Mouse (Mus musculus): Measurements from ENCODE around the gene Magi1. TPM values are rescaled to one million over a fixed set of nuclear protein-coding genes. Genes with fewer than 3 reads are reported as not detected.
A peak's percentile ranks its signal among the peaks of the same experiment; 100 is the strongest.

Gene Magi1
- polyA plus RNA-seq, 1 experiment from 2014 or later, result 10.9 TPM

- no peak overlapping the region for H3K27ac ChIP-seq (ENCODE audit: low read depth, low read length)
- no peak overlapping the region for H3K4me2 ChIP-seq (replicated peaks; ENCODE audit: low read depth, low read length)
- no peaks in the 10 kb centered on the region for H3K27me3 ChIP-seq (ENCODE audit: control insufficient read depth, insufficient read depth, low read length)
- peaks cover 28% of the 10 kb centered on the region for H3K4me1 ChIP-seq (ENCODE audit: control insufficient read depth, insufficient read depth, low read length)
- H3K9me3 ChIP-seq (ENCODE audit: control insufficient read depth, low read length), result no peaks in the 10 kb centered on the region
- no peak overlapping the region for H3K9ac ChIP-seq (ENCODE audit: low read depth, low read length)
- no peaks in the 10 kb centered on the region for H3K36me3 ChIP-seq (ENCODE audit: control insufficient read depth, insufficient read depth, low read length)
- WGBS, result 31% methylated on average over 3 of the region's 3 CpGs
- H3K4me3 ChIP-seq (ENCODE audit: low read length), result no peak overlapping the region
- ATAC-seq (ENCODE audit: low FRiP score, low TSS enrichment), result peak; percentile 43; the same call in 1 of the 2 replicates
These were observed 57.9 kb downstream of the Magi1 start for GRCm38 (mm10) chr6:94225832-94226231.

DNA sequence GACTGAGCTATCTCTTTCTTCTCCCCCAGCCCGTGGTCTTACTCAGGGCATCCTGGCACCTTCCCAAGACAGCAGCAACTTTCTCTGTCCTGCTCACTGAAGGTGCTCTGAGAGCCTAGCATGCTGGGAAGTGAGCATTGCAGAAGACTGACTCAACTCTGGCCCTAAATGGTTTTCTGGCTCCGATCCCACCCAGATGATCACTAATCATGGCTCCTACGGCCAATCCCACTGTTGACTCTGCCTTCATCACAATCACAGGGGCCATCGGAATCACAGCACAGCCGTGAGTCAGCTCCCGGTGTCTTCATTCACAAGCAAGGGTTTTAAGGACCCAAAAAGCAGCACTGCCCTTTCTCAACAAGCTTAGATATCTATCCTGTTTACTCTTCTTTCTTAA, 58.6 kb downstream of the Magi1 start:
- no peak for ATAC-seq (ENCODE audit: low FRiP score, low TSS enrichment)
- H3K4me3 ChIP-seq (ENCODE audit: low read length), result no peak overlapping the region
- no peak overlapping the region for H3K4me2 ChIP-seq (replicated peaks; ENCODE audit: low read depth, low read length)
- no peaks in the 10 kb centered on the region for H3K9me3 ChIP-seq (ENCODE audit: control insufficient read depth, low read length)
- no peak overlapping the region for H3K9ac ChIP-seq (ENCODE audit: low read depth, low read length)
- no peaks in the 10 kb centered on the region for H3K36me3 ChIP-seq (ENCODE audit: control insufficient read depth, insufficient read depth, low read length)
- H3K27me3 ChIP-seq (ENCODE audit: control insufficient read depth, insufficient read depth, low read length), result no peaks in the 10 kb centered on the region
- H3K4me1 ChIP-seq (ENCODE audit: control insufficient read depth, insufficient read depth, low read length), result peaks cover 23% of the 10 kb centered on the region
- WGBS, result 72% methylated on average over 6 of the region's 6 CpGs
- H3K27ac ChIP-seq (ENCODE audit: low read depth, low read length), result no peak overlapping the region; the same call in 1 of the 2 replicates

DNA sequence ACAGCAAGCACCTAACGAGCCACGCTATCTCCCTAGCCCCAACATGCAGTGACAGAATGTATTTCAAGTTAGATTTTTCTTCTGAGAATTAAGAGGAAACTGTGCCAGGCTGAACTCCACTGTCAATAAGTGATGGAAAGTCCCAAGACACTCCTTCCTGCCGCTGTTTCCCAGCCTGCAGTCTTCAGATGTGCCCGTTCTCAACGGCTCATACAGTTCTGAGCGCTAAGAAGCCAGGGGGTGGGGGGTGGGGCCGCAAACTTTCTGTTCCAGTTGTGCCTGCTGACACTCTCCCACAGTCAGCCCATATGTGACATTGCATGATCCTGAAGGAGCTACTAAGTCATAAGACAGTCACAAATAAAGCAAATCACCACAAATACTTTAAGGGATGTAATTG, 61.5 kb downstream of the Magi1 start:
- 50% methylated on average over 7 of the region's 7 CpGs for WGBS
- Histone ChIP-seq H3K27ac (ENCODE audit: low read depth, low read length) (no peak overlapping the region), H3K9ac (ENCODE audit: low read depth, low read length) (no peak overlapping the region), H3K9me3 (ENCODE audit: control insufficient read depth, low read length) (no peaks in the 10 kb centered on the region), H3K4me1 (ENCODE audit: control insufficient read depth, insufficient read depth, low read length) (peaks cover 28% of the 10 kb centered on the region; the same call in 1 of the 2 replicates), H3K4me2 (replicated peaks; ENCODE audit: low read depth, low read length) (no peak overlapping the region), H3K36me3 (ENCODE audit: control insufficient read depth, insufficient read depth, low read length) (no peaks in the 10 kb centered on the region), H3K4me3 (ENCODE audit: low read length) (no peak overlapping the region), H3K27me3 (ENCODE audit: control insufficient read depth, insufficient read depth, low read length) (no peaks in the 10 kb centered on the region)
- no peak for ATAC-seq (ENCODE audit: low FRiP score, low TSS enrichment)

DNA sequence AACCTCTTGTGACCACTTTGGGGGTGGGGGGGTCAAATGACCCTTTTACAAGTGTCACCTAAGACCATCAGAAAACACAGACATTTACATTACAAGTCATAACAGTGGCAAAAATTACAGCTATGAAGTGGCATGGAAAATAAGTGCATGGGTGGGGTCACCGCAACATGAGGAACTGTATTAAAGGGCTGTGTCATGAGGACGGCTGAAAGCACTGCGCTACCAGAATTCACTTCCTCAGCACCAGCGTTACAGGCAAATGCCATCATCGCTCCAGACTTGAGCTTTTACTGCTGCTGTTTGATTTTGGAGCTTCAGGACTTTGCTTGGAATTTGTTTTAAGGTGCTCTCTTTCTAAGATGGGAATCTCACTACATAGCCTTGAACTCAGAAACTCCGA, 62.0 kb downstream of the Magi1 start:
- no peak overlapping the region for H3K4me3 ChIP-seq (ENCODE audit: low read length)
- H3K9ac ChIP-seq (ENCODE audit: low read depth, low read length), result no peak overlapping the region
- H3K4me1 ChIP-seq (ENCODE audit: control insufficient read depth, insufficient read depth, low read length), result peaks cover 28% of the 10 kb centered on the region; the same call in 1 of the 2 replicates
- ATAC-seq (ENCODE audit: low FRiP score, low TSS enrichment), result no peak
- no peaks in the 10 kb centered on the region for H3K27me3 ChIP-seq (ENCODE audit: control insufficient read depth, insufficient read depth, low read length)
- no peaks in the 10 kb centered on the region for H3K36me3 ChIP-seq (ENCODE audit: control insufficient read depth, insufficient read depth, low read length)
- no peak overlapping the region for H3K4me2 ChIP-seq (replicated peaks; ENCODE audit: low read depth, low read length)
- 84% methylated on average over 6 of the region's 6 CpGs for WGBS
- no peak overlapping the region for H3K27ac ChIP-seq (ENCODE audit: low read depth, low read length)
- no peaks in the 10 kb centered on the region for H3K9me3 ChIP-seq (ENCODE audit: control insufficient read depth, low read length)

GRCm38 (mm10) chr6:94218076-94218475, 65.6 kb downstream of the Magi1 start:
- H3K4me3 ChIP-seq (ENCODE audit: low read length), result no peak overlapping the region
- no peak for ATAC-seq (ENCODE audit: low FRiP score, low TSS enrichment)
- no peak overlapping the region for H3K27ac ChIP-seq (ENCODE audit: low read depth, low read length)
- no peak overlapping the region for H3K9ac ChIP-seq (ENCODE audit: low read depth, low read length)
- H3K4me2 ChIP-seq (replicated peaks; ENCODE audit: low read depth, low read length), result no peak overlapping the region
- H3K4me1 ChIP-seq (ENCODE audit: control insufficient read depth, insufficient read depth, low read length), result peaks cover 20% of the 10 kb centered on the region
- no peaks in the 10 kb centered on the region for H3K9me3 ChIP-seq (ENCODE audit: control insufficient read depth, low read length)
- H3K27me3 ChIP-seq (ENCODE audit: control insufficient read depth, insufficient read depth, low read length), result no peaks in the 10 kb centered on the region
- H3K36me3 ChIP-seq (ENCODE audit: control insufficient read depth, insufficient read depth, low read length), result no peaks in the 10 kb centered on the region
- WGBS, result 63% methylated on average over 4 of the region's 4 CpGs

DNA sequence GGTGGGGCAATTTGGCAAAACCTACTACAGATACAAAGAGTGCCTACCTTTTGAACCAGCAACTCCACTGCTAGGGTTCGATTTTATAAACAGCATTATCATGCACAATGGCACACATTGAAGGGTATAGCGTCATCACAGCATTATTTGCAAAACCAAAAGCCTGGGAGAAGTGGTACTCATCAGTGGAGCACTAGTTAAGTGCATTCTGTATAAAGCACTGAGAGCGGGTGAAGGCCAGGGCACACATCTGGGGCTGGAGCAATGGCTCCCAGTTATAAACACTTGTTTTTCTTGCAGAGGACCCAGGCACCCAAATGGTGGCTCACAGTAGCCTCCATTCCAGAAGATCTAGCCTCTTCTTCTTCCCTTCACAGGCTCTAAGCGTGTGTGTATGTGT, 67.9 kb downstream of the Magi1 start:
- Histone ChIP-seq H3K9me3 (ENCODE audit: control insufficient read depth, low read length) (no peaks in the 10 kb centered on the region), H3K9ac (ENCODE audit: low read depth, low read length) (no peak overlapping the region), H3K27me3 (ENCODE audit: control insufficient read depth, insufficient read depth, low read length) (no peaks in the 10 kb centered on the region), H3K4me2 (replicated peaks; ENCODE audit: low read depth, low read length) (no peak overlapping the region), H3K4me3 (ENCODE audit: low read length) (no peak overlapping the region), H3K36me3 (ENCODE audit: control insufficient read depth, insufficient read depth, low read length) (no peaks in the 10 kb centered on the region), H3K4me1 (ENCODE audit: control insufficient read depth, insufficient read depth, low read length) (peaks cover 17% of the 10 kb centered on the region), H3K27ac (ENCODE audit: low read depth, low read length) (no peak overlapping the region)
- WGBS, result 93% methylated on average over 4 of the region's 4 CpGs
- ATAC-seq (ENCODE audit: low FRiP score, low TSS enrichment), result no peak

DNA sequence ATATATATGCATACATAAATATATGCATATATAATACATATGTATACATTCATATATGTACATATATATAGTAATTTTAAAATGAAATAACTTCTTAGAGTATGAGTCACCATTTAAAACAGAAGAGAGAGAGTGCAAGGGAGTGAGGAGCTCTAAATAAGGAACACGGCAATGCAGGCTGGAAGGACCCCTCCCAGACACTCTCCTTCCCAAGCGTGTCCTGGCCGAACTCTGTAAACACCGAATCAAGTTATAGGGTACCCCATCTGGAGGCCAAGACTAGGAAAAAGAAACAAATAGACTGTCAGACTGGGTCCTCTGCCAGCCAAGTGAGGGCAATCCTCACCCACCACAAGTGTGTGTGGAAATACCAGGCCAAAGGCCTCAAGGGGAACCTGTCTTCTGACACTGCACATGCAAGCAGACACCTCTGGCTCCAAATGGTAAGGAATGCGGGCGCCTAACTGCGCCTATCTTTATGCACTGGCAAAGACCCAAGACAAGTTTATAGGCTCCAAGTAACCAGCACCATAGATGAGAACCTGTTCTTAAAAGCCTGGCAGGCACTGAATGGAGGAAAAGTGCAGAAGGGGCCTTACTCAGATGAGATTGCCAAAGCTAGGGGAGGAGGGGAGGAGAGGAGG, 68.7 kb downstream of the Magi1 start:
- WGBS, result 76% methylated on average over 7 of the region's 7 CpGs
- no peak overlapping the region for H3K4me3 ChIP-seq (ENCODE audit: low read length)
- peaks cover 17% of the 10 kb centered on the region for H3K4me1 ChIP-seq (ENCODE audit: control insufficient read depth, insufficient read depth, low read length)
- no peak overlapping the region for H3K27ac ChIP-seq (ENCODE audit: low read depth, low read length)
- ATAC-seq (ENCODE audit: low FRiP score, low TSS enrichment), result no peak; the same call in 1 of the 2 replicates
- H3K9ac ChIP-seq (ENCODE audit: low read depth, low read length), result no peak overlapping the region
- no peaks in the 10 kb centered on the region for H3K9me3 ChIP-seq (ENCODE audit: control insufficient read depth, low read length)
- no peaks in the 10 kb centered on the region for H3K36me3 ChIP-seq (ENCODE audit: control insufficient read depth, insufficient read depth, low read length)
- H3K4me2 ChIP-seq (replicated peaks; ENCODE audit: low read depth, low read length), result no peak overlapping the region
- H3K27me3 ChIP-seq (ENCODE audit: control insufficient read depth, insufficient read depth, low read length), result no peaks in the 10 kb centered on the region

- 0 out of 2 replicates have a peak, but pooled peaks have one; percentile 46 for ATAC-seq (ENCODE audit: low FRiP score, low TSS enrichment)
- 9% methylated on average over 5 of the region's 5 CpGs for whole genome bisulfite sequencing
- no peaks in the 10 kb centered on the region for H3K36me3 ChIP-seq (ENCODE audit: control insufficient read depth, insufficient read depth, low read length)
- 0 out of 2 replicates have a peak, but pooled peaks cover 3% of the 10 kb centered on the region for H3K9me3 ChIP-seq (ENCODE audit: control insufficient read depth, low read length)
- peaks cover 30% of the 10 kb centered on the region; the same call in 1 of the 2 replicates for H3K4me1 ChIP-seq (ENCODE audit: control insufficient read depth, insufficient read depth, low read length)
- H3K4me2 ChIP-seq (replicated peaks; ENCODE audit: low read depth, low read length), result no peak overlapping the region
- no peak overlapping the region for H3K27ac ChIP-seq (ENCODE audit: low read depth, low read length)
- no peak overlapping the region for H3K9ac ChIP-seq (ENCODE audit: low read depth, low read length)
- no peaks in the 10 kb centered on the region for H3K27me3 ChIP-seq (ENCODE audit: control insufficient read depth, insufficient read depth, low read length)
- no peak overlapping the region for H3K4me3 ChIP-seq (ENCODE audit: low read length)
These were observed 77.8 kb downstream of the Magi1 start for GRCm38 (mm10) chr6:94205926-94206325.

- no peak overlapping the region for H3K4me2 ChIP-seq (replicated peaks; ENCODE audit: low read depth, low read length)
- H3K4me3 ChIP-seq (ENCODE audit: low read length), result no peak overlapping the region
- H3K9ac ChIP-seq (ENCODE audit: low read depth, low read length), result no peak overlapping the region
- H3K27ac ChIP-seq (ENCODE audit: low read depth, low read length), result peak overlapping the region; percentile 65; the same call in 1 of the 2 replicates
- H3K4me1 ChIP-seq (ENCODE audit: control insufficient read depth, insufficient read depth, low read length), result 0 out of 2 replicates have a peak, but pooled peaks cover 19% of the 10 kb centered on the region
- WGBS, result 35% methylated on average over 5 of the region's 5 CpGs
- H3K27me3 ChIP-seq (ENCODE audit: control insufficient read depth, insufficient read depth, low read length), result no peaks in the 10 kb centered on the region
- H3K36me3 ChIP-seq (ENCODE audit: control insufficient read depth, insufficient read depth, low read length), result no peaks in the 10 kb centered on the region
- no peak for ATAC-seq (ENCODE audit: low FRiP score, low TSS enrichment)
- H3K9me3 ChIP-seq (ENCODE audit: control insufficient read depth, low read length), result 0 out of 2 replicates have a peak, but pooled peaks cover 3% of the 10 kb centered on the region
These were observed 80.0 kb downstream of the Magi1 start for GRCm38 (mm10) chr6:94203642-94204145.

All from kidney, embryonic 14.5 days (tissue).